Mouse (Mus musculus) adrenal gland, postnatal 36 days (tissue): ENCODE measurements at regions not wholly inside any gene's neighbourhood (a gene's known extent, or its start where the extent isn't known, plus 50 kb on each side); places are given as distances from the start of the nearest gene placed in this dataset.
"Not testable (repeated sequence)": the region's sequence is repeated elsewhere in the genome, so short reads cannot be mapped to it uniquely, and the experiment has no call there.

ENCODE experiments used
- DNase-seq, 2 experiments: peaks; one replicate each; pipeline ENCODE4 v3.0.0; 2021; ENCODE audit warnings: mixed read lengths in 1 of 2

- DNase-seq = peak; percentile 10 to 29
Observed at GRCm38 (mm10) chr5:16937840-16938239, 146.2 kb downstream of the Gm28710 start.

- peak in 1 of 2 experiments; percentile 8 for DNase-seq
Observed at GRCm38 (mm10) chr5:16947430-16947829, 155.8 kb downstream of the Gm28710 start.

GRCm38 (mm10) chr5:16967735-16968134, 176.1 kb downstream of the Gm28710 start:
- DNase-seq = no peak

- DNase-seq = not testable (repeated sequence)
Observed at GRCm38 (mm10) chr5:16968817-16969216, 177.2 kb downstream of the Gm28710 start.

GRCm38 (mm10) chr5:16973206-16973896, 181.7 kb downstream of the Gm28710 start:
- no peak for DNase-seq

GRCm38 (mm10) chr5:16976006-16976405, 184.4 kb downstream of the Gm28710 start:
- DNase-seq = no peak

GRCm38 (mm10) chr5:16984877-16985276, 193.3 kb downstream of the Gm28710 start:
- DNase-seq = no peak

- DNase-seq = no peak
Observed at GRCm38 (mm10) chr5:16991518-16991917, 199.9 kb downstream of the Gm28710 start.

- DNase-seq = no peak
Observed at GRCm38 (mm10) chr5:16999183-16999582, 207.6 kb downstream of the Gm28710 start.

GRCm38 (mm10) chr5:17006807-17007522, 215.4 kb downstream of the Gm28710 start:
- no peak for DNase-seq

- no peak for DNase-seq
Observed at GRCm38 (mm10) chr5:17021636-17022035, 230.0 kb downstream of the Gm28710 start.

- no peak for DNase-seq
Observed at GRCm38 (mm10) chr5:17053935-17054334, 262.3 kb downstream of the Gm28710 start.

GRCm38 (mm10) chr5:17064565-17064964, 273.0 kb downstream of the Gm28710 start:
- no peak for DNase-seq

- no peak for DNase-seq
Observed at GRCm38 (mm10) chr5:17080405-17080804, 288.8 kb downstream of the Gm28710 start.

GRCm38 (mm10) chr5:17111556-17111955, 261.4 kb upstream of the Speer4f2 start:
- DNase-seq = no peak

- DNase-seq = peak in 1 of 2 experiments; percentile 1
Observed at GRCm38 (mm10) chr5:17112026-17112425, 261.0 kb upstream of the Speer4f2 start.

GRCm38 (mm10) chr5:17115035-17115434, 257.9 kb upstream of the Speer4f2 start:
- DNase-seq = no peak

- no peak for DNase-seq
Observed at GRCm38 (mm10) chr5:17116072-17116471, 256.9 kb upstream of the Speer4f2 start.

GRCm38 (mm10) chr5:17125240-17125639, 247.7 kb upstream of the Speer4f2 start:
- DNase-seq = no peak

GRCm38 (mm10) chr5:17127501-17127900, 245.5 kb upstream of the Speer4f2 start:
- no peak for DNase-seq

GRCm38 (mm10) chr5:17135489-17135888, 237.5 kb upstream of the Speer4f2 start:
- no peak for DNase-seq

- no peak for DNase-seq
Observed at GRCm38 (mm10) chr5:17141555-17141954, 231.4 kb upstream of the Speer4f2 start.

GRCm38 (mm10) chr5:17174562-17174961, 198.4 kb upstream of the Speer4f2 start:
- DNase-seq = no peak

- peak in 1 of 2 experiments; percentile 2 for DNase-seq
Observed at GRCm38 (mm10) chr5:17176771-17177170, 196.2 kb upstream of the Speer4f2 start.
